Mouse (Mus musculus) central nervous system, embryonic 14 days (tissue): ENCODE results near the gene Saa1. TPM values are rescaled to one million over a fixed set of nuclear protein-coding genes. Genes with fewer than 3 reads are reported as not detected.

Experiments
- polyA plus RNA-seq: library from polyadenylated mRNA; depleted of rRNA; stranded (reverse); fragments of >200 nt; gene quantifications from 2 replicates; pipeline ENCODE4 v1.2.3, GENCODE M21; 2012; rRNA removed

Saa1 gene
- polyA plus RNA-seq: 0.14 TPM in 1 of 2 replicates, not detected in the other

GRCm38 (mm10) chr7:46742880-46743279 lies at the start of gene Saa1:
TSS of gene Saa1 (minus strand) at chr7:46742980.

GRCm38 (mm10) chr7:46751490-46751889 lies 8.7 kb upstream of the Saa1 start, which contains the start of gene Saa2:
TSS of gene Saa2 (plus strand) at chr7:46751790.

DNA sequence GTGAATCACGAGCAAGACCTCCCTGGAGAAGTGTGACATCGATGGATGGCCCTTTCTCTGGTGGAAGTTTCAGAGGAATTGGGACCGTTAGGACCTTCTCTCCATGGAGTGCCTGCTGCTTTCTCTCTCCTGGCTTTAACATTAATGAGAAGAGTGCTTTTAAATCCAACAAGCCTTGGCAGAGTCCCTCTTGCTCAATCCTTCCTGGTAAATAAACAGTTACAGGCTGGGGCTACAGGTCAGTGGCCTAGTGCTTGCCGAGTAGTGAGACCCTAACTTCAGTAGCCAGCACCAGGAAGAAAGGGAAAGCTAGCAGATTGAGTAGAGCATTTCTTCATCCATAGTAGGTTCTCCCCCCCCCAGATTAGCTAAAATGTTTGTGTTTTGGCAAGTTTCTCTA lies 10.3 kb downstream of the Saa1 start, which contains the start of gene Saa4:
TSS of gene Saa4 (minus strand) at position 146 of the 400 bp plus-strand sequence.

DNA sequence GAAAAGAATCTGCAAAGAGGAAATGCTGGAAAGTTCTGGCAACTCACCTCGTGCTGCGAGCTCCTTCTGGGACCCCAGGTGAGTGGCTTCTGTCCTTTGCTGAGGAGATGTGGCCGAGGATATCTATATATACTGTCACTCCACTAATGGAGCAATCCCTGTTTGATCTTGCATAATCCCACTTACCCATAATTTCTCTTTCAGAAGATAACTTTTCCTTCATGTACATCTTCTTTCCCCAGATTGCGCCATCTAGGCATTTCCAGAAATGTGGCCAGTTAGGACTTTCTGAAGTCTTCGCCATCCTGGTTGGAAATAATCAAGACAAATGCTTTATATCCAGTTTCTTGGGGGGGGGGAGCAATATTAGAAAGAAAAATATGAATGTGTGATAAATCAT lies 27.2 kb downstream of the Saa1 start, which contains the start of gene Saa3:
TSS of gene Saa3 (minus strand) at position 101 of the 400 bp plus-strand sequence.

GRCm38 (mm10) chr7:46710390-46710844 lies 32.4 kb downstream of the Saa1 start, which contains the start of gene Saal1:
TSS of gene Saal1 (minus strand) at chr7:46710680.

Other genes with a start within 250 kb of the Saa1 start
- gene Sergef, start 103.2 kb downstream of the Saa1 start, polyA plus RNA-seq: 29.4 and 30.6 TPM in 2 replicates
- gene Tph1, start 70.4 kb downstream of the Saa1 start, polyA plus RNA-seq: 0.14 and 0.26 TPM in 2 replicates
- 15.4 TPM in 2 replicates for gene Saal1, start 32.3 kb downstream of the Saa1 start, polyA plus RNA-seq
- gene Saa3, start 27.3 kb downstream of the Saa1 start, polyA plus RNA-seq: 1.1 and 3.2 TPM in 2 replicates
- gene Saa4, start 10.4 kb downstream of the Saa1 start, polyA plus RNA-seq: not detected in 2 replicates
- not detected in 2 replicates for gene Saa2, start 8.8 kb upstream of the Saa1 start, polyA plus RNA-seq
- gene Hps5, start 53.1 kb upstream of the Saa1 start, polyA plus RNA-seq: 29.1 and 30.8 TPM in 2 replicates
- 32.6 and 33.6 TPM in 2 replicates for gene Gtf2h1, start 53.1 kb upstream of the Saa1 start, polyA plus RNA-seq
- 345 and 369 TPM in 2 replicates for gene Ldha, start 98.5 kb upstream of the Saa1 start, polyA plus RNA-seq
- gene Ldhc, start 118.2 kb upstream of the Saa1 start, polyA plus RNA-seq: 0.11 and 0.14 TPM in 2 replicates
- 122 and 131 TPM in 2 replicates for gene Tsg101, start 177.0 kb upstream of the Saa1 start, polyA plus RNA-seq
- 7.4 and 8.3 TPM in 2 replicates for gene Uevld, start 215.5 kb upstream of the Saa1 start, polyA plus RNA-seq
- gene Gm9999, start 240.6 kb upstream of the Saa1 start, polyA plus RNA-seq: not detected in 2 replicates